Mouse (Mus musculus): ENCODE data around the gene Apoa5.
A peak's percentile ranks its signal among the peaks of the same experiment; 100 is the strongest.
"Not testable (repeated sequence)": the region's sequence is repeated elsewhere in the genome, so short reads cannot be mapped to it uniquely, and the experiment has no call there.

Apoa5 gene

GRCm38 (mm10) chr9:46261131-46261530, 7.3 kb upstream of the Apoa5 start:
- no peak for DNase-seq (ENCODE audit: low read depth, low spot score)

- no peak for DNase-seq (ENCODE audit: low read depth, low spot score)
These were observed 692 bp downstream of the Apoa5 start for GRCm38 (mm10) chr9:46269125-46269524.

- DNase-seq (ENCODE audit: low read depth, low spot score) = no peak
These were observed 2.3 kb downstream of the Apoa5 start for GRCm38 (mm10) chr9:46270782-46271181.

DNA sequence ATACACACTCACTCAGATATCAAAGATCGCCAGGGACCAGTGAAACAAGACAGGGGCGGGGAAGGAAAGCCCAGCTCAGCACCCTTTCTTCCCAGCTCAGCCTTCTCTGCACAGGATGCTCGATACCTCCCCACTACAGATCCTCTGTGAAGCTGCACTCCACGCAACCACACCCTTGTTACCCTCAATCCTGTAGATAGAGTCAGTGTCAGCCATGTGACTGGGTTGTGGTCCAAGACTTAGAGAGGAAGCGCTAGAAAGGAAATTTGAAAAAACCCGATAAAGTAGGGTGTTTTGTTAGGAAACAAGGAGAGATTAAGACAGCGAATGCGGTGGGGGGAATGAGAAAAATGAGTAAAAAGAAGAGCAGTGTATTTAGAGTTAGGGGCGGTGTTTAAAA, 3.6 kb downstream of the Apoa5 start:
- DNase-seq (ENCODE audit: low read depth, low spot score) = no peak

DNA sequence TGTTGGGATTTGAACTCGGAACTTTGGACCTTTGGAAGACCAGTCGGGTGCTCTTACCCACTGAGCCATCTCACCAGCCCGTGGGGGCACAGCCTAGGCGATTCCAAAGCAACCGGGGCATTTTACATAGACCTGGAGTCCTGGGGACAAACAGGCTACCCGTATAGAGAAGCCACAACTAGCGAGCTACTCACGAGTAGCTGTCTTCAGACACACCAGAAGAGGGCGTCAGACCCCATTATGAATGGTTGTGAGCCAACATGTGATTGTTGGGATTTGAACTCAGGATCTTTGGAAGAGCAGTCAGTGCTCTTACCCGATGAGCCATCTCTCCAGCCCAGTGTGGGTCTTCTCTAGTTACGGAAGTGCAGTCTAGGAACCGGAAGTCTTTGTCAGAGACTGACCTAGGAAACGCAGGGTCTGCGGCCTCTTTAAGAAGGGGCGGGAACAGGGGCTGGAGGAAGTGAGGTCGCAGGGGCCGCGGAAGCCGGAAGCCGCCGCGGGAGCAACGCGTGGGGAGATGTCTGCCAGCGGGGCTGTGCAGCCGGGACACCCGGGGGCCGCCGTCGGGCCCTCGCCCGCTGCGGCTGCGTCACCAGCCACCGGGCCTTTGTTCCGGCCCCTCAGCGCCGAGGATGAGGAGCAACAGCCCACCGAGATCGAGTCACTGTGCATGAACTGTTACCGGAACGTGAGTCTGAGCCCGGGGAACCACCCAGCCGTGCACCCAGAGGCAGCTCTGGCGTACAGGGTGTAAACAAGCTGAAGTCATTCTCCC, 4.4 kb downstream of the Apoa5 start, which contains the start of gene Zpr1:
Gene Zpr1 (plus strand): TSS at position 388 of the 778 bp plus-strand sequence.
- peak; percentile 91 for DNase-seq (ENCODE audit: low read depth, low spot score)

GRCm38 (mm10) chr9:46274494-46274893, 6.1 kb downstream of the Apoa5 start:
- no peak for DNase-seq (ENCODE audit: low read depth, low spot score)

DNA sequence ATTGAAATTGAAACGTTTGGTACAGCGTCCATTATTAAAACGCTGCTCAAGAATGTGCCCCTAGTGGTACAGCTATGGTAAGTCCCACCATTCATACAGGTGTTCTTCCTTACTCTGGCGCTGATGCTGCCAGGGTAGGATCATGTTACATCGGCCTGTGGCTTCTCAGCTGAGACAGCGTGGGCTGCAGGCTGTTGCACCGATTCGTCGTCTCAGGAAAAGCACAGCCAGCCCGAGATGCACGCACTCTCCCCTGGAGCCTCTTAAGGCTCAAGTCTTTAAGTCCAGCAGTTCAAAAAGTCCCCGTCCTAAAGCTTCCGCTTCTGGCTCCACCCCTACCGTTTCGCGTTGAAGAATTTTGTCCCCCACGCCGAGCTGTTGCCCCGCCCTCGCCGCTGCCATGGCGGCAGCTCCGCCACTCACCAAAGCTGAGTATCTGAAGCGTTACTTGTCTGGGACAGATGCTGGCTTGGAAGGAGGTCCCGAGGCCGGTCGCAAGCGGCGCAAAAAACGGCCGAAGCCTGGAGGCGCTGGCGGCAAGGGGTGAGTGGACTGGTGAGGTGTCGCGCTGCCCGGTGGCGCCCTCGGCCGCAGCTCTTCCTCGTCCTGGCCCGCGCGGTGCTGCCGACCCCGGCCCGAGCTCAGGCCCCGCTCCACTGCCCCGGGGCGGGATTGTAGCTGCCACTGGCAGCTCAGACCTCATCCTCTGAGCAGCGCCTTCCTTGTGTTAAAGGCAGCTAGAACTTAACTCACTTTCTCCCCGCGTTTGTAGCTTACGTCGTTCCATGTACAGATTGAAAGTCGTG, 14.4 kb downstream of the Apoa5 start, which contains the start of gene Bud13:
Gene Bud13 (plus strand): TSS at position 378 of the 806 bp plus-strand sequence.
- DNase-seq (ENCODE audit: low read depth, low spot score) = peak; percentile 81

DNA sequence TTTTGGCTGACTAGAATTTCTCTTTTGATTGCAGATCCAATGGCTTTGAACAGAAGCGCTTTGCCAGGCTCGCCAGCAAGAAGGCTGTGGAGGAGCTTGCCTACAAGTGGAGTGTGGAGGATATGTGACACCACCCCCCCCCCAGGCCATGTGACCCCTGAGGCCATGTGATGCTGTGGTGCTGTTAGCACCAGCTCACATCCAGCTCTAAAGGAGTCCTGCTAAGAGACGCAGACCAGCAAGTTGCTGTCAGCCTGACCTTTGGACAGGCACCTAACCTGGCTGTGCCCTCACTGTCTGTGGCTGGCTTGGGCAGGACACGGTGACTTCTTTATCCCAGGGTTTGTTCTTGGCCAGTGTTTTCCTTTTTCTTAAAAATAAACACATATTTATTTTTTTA, 29.9 kb downstream of the Apoa5 start:
- DNase-seq (ENCODE audit: low read depth, low spot score) = peak; percentile 56

- peak; percentile 18 for DNase-seq (ENCODE audit: low read depth, low spot score)
These were observed 33.7 kb downstream of the Apoa5 start for GRCm38 (mm10) chr9:46302142-46302541.

DNA sequence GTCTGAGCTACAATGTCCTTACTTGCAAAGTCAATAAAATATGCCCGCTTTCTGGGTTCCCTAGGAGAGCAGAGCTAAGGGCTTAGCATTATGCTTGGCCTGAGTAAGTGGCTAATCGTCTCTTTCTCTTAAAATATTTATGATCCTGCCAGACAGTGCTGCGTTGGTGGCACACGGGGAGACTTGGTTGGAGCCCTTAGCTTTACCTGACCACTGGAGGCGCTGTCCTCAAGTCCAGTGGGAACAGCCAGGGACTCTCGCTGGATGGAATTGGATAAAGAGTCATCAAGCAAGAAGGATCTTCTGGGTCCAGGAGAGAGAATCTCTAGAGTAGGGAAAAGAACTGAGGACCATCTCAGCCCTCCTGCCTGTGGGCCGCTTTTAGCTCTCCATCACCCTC, 40.7 kb downstream of the Apoa5 start:
- no peak for DNase-seq (ENCODE audit: low read depth, low spot score)

DNA sequence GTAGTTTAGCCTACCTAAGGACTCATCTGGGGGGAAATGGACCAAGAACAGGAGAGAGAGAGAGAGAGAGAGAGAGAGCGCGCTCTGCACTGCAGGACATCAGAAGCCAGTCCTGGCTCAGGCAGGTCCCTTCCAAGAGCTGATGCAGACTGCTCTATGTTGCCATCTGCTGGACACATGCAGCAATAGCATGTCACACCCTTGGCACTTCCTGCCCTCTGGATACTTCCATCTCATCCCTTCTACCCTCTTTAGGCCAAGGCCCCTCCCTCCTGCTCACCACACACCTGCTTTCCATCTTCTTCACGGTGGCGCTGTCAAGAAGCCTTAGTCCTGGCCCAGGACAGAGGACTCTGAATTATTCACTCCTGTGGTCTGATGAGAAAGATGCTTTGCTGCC, 46.1 kb downstream of the Apoa5 start:
- peak; percentile 46 for DNase-seq (ENCODE audit: low read depth, low spot score)

GRCm38 (mm10) chr9:46314921-46315320, 46.5 kb downstream of the Apoa5 start:
- no peak for DNase-seq (ENCODE audit: low read depth, low spot score)

DNA sequence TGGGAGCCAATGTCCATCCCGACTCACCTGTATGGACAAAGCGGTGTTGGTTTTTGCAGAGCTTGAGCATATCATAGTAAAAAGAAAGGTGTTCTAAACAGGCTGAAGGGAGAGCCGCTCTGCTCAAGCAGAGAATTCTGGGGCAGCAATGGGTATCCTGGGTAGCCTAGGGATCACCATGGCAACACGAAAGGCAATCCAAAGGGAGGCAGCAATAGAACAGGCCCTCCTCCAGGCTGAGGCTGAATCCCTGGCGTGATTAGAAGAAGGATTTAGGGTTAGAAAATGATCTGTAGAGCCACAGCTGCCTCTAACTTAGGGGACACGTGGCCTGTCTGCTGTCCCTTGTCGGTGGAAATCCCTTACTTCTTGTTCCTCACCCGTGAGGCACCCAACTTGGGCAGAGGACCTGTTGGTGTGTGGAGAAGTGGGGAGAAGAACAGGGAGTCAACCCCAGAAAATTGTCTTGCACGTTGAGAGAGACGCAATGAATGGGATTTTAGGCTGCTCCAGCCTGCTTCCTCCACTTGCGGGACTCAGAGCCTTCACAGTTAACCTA, 47.5 kb downstream of the Apoa5 start:
- DNase-seq (ENCODE audit: low read depth, low spot score) = no peak

DNA sequence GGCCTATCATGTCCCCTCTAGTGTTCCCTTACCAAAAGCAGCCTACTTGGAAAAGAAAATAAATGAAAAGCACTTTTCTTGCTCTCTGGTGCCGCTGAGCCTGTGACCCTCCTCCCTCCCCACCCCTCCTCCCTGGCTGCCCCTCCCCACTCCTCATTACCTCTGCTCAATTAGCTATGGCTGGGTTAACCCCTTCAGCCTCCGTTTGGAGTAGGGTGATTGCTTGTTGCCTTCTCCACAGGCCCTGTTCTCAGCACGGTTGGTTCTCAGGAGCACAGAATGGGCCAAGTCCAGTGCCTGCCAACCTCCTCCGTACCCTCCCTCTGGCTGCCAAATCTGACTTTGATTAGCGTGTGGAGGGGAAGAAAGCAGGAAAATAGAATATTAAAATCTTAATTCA, 48.0 kb downstream of the Apoa5 start:
- no peak for DNase-seq (ENCODE audit: low read depth, low spot score)

GRCm38 (mm10) chr9:46316909-46317308, 48.5 kb downstream of the Apoa5 start:
- no peak for DNase-seq (ENCODE audit: low read depth, low spot score)

GRCm38 (mm10) chr9:46317957-46318356, 49.5 kb downstream of the Apoa5 start:
- no peak for DNase-seq (ENCODE audit: low read depth, low spot score)

- not testable (repeated sequence) for DNase-seq (ENCODE audit: low read depth, low spot score)
These were observed 51.5 kb downstream of the Apoa5 start, which contains the start of gene 4931429L15Rik for GRCm38 (mm10) chr9:46319886-46320285. 4931429L15Rik (minus strand) TSS chr9:46319986.

DNA sequence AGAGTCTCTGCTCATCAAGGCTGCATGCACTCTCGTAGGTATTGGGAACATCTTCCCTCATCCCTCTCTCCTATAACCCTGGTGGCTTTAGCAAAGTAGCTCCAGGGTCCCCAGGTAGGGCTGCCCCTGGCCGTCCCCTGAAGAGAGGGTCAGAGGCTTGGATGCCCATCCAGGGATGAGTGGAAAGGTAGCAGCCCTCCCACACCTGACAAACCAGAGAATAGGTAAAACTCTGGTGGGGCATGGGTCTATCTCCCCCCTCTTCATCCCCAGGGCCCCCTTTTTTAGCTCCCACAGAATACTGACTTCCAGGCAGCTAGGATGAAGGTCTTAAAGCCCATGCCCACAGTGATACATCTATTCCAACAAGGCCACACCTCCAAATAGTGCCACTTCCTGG, 52.0 kb downstream of the Apoa5 start:
- no peak for DNase-seq (ENCODE audit: low read depth, low spot score)
